In the genomic region with DNA sequence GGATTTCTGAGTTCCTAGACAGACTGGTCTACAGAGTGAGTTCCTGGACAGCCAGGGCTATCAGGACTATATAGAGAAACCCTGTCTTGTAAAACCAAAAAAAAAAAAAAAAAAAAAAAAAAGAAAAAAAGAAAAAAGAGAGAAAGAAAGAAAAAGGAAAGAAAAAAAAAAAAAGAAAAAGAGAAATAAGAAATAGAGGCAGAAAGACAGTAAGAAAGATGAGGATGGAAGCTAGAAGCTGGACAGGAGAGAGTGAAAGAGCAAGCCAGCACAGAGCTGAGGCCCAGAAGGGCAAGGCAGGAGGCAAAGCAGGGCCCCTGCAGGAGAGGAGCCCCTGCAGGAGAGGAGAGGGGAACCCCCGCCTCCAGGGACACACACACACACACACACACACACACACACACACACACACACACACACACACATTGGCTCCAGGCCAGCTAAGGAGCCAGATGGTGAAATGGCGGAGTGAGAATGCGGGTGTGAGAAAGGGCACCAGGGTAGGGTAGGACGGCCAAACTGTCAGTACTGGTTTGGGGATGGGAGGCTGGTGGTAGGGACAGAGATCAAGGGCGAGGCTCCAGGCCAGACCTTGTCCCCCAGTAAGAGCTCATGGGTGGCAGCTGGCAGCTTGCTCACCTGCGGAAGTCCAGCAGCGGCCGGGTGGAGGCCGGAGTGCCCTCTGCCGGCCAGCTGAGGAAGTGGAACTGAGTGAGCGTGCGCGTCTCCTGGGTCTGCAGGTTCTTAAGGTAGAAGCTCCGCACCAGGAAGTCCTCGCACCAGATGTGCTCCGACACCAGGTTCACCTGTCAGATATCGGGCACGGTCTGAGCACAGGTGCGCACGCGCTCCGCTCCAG, we compare ENCODE assay signal across 8 mouse cellular contexts. TPM values are rescaled to one million over a fixed set of nuclear protein-coding genes. Genes with fewer than 3 reads are reported as not detected.
DNase-seq lines count a peak whose midpoint lies in the region; ATAC-seq and TF ChIP-seq lines count a peak whose summit lies in the region.

No protein-coding gene starts in this region.

- TF ChIP-seq CTCF in left cerebral cortex, adult 2 months (IDR thresholded peaks at IDR 0.05), result peak; percentile 89

- intact Hi-C loops in left cerebral cortex, adult 2 months (cut with DNase I), result loop anchor here (5.0 kb wide), 2 partner anchors 34 to 69 kb away; a partner anchor contains a TSS

- under 1% methylated on average over 21 of the region's 22 CpGs for WGBS in neural tube, embryonic 14.5 days

- no peaks in the 10 kb centered on the region; the same call in 1 of the 2 replicates for H3K4me1 ChIP-seq in neural tube, embryonic 14.5 days (ENCODE audit: control insufficient read depth, insufficient read depth, low read length)

- no peak overlapping the region for H3K4me3 ChIP-seq in left cerebral cortex, adult 2 months
- 0 out of 2 replicates have a peak overlapping the region, but pooled peaks have one; percentile 9 for H3K4me3 ChIP-seq in neural tube, embryonic 14.5 days (ENCODE audit: low read depth, low read length)

- peak; percentile 43 for ATAC-seq in neural tube, embryonic 14.5 days (ENCODE audit: low read depth)

- DNase-seq in left cerebral cortex, adult 2 months (ENCODE audit: extremely low spot score in 1 of 2, low spot score in 2 of 2), result peak; percentile 76
- DNase-seq in left cerebral cortex, adult 8-10 months (ENCODE audit: low spot score in 2 of 2), result no peak
- peak; percentile 74 for DNase-seq in embryo, embryonic 10.5 days (ENCODE audit: low spot score)
- peak; percentile 83 to 85 for DNase-seq in heart, adult 18-20 months
- peak; percentile 91 for DNase-seq in kidney, adult 11 months
- DNase-seq in lung, adult 18-20 months, result peak; percentile 88 to 91
- peak; percentile 83 for DNase-seq in testis, postnatal 10 days (ENCODE audit: low spot score)

- H3K27ac ChIP-seq in left cerebral cortex, adult 2 months, result peak overlapping the region; percentile 61
- no peak overlapping the region for H3K27ac ChIP-seq in neural tube, embryonic 14.5 days (ENCODE audit: low read depth, low read length)

- H3K9me3 ChIP-seq in neural tube, embryonic 14.5 days (ENCODE audit: control insufficient read depth, low read length), result no peaks in the 10 kb centered on the region

- H3K4me2 ChIP-seq in neural tube, embryonic 14.5 days (ENCODE audit: low read depth, low read length), result peak overlapping the region; percentile 46

- H3K36me3 ChIP-seq in neural tube, embryonic 14.5 days (ENCODE audit: control insufficient read depth, insufficient read depth, low read length), result no peaks in the 10 kb centered on the region

- no peaks in the 10 kb centered on the region for H3K27me3 ChIP-seq in neural tube, embryonic 14.5 days (ENCODE audit: control insufficient read depth, insufficient read depth, low read length)

- no peak overlapping the region for H3K9ac ChIP-seq in neural tube, embryonic 14.5 days (replicated peaks; ENCODE audit: low read depth, low read length)

RNA-seq across cellular contexts. Expression of a gene that starts 13.0 kb away (rescaled TPM):
- total RNA-seq in left cerebral cortex, adult 2 months (2021), result 100 to 1,000 TPM; 507 to 550 TPM
- 100 to 1,000 TPM; 411 to 436 (median 423) TPM for total RNA-seq in left cerebral cortex, adult 8-10 months (2022)
- 1 to 10 TPM; 1.2 to 2.0 TPM for total RNA-seq in heart, adult 18-20 months (2021)
- 25.4 and 27.4 TPM in 2 replicates for polyA plus RNA-seq in neural tube, embryonic 14.5 days (2014; fragmentation: Nextera tagmentation; extraction: Ambion mirVana)

RNA-seq across cellular contexts. Expression of a gene that starts 15.1 kb away (rescaled TPM):
- total RNA-seq in left cerebral cortex, adult 2 months (2021), result 100 to 1,000 TPM in 1 of 2 experiments, 10 to 100 TPM in 1; 93.6 to 102 TPM
- total RNA-seq in left cerebral cortex, adult 8-10 months (2022), result 100 to 1,000 TPM in 3 of 4 experiments, 10 to 100 TPM in 1; 98.9 to 111 (median 108) TPM
- total RNA-seq in heart, adult 18-20 months (2021), result 100 to 1,000 TPM; 123 to 127 TPM
- polyA plus RNA-seq in neural tube, embryonic 14.5 days (2014; fragmentation: Nextera tagmentation; extraction: Ambion mirVana), result 35.9 and 36.9 TPM in 2 replicates

RNA-seq across cellular contexts. Expression of a gene that starts 19.4 kb away (rescaled TPM):
- total RNA-seq in left cerebral cortex, adult 2 months (2021), result not detected
- total RNA-seq in left cerebral cortex, adult 8-10 months (2022), result not detected
- not detected for total RNA-seq in heart, adult 18-20 months (2021)
- not detected in 2 replicates for polyA plus RNA-seq in neural tube, embryonic 14.5 days (2014; fragmentation: Nextera tagmentation; extraction: Ambion mirVana)

RNA-seq across cellular contexts. Expression of a gene that starts 26.9 kb away (rescaled TPM):
- 100 to 1,000 TPM; 144 to 184 TPM for total RNA-seq in left cerebral cortex, adult 2 months (2021)
- total RNA-seq in left cerebral cortex, adult 8-10 months (2022), result 100 to 1,000 TPM; 166 to 203 (median 173) TPM
- not detected for total RNA-seq in heart, adult 18-20 months (2021)
- 193 and 254 TPM in 2 replicates for polyA plus RNA-seq in neural tube, embryonic 14.5 days (2014; fragmentation: Nextera tagmentation; extraction: Ambion mirVana)

RNA-seq across cellular contexts. Expression of a gene that starts 31.7 kb away (rescaled TPM):
- total RNA-seq in left cerebral cortex, adult 2 months (2021), result 100 to 1,000 TPM; 594 to 616 TPM
- total RNA-seq in left cerebral cortex, adult 8-10 months (2022), result 100 to 1,000 TPM; 598 to 614 (median 602) TPM
- total RNA-seq in heart, adult 18-20 months (2021), result 1,000 to 10,000 TPM in 1 of 2 experiments, 100 to 1,000 TPM in 1; 973 to 1,125 TPM
- 13.9 and 20.6 TPM in 2 replicates for polyA plus RNA-seq in neural tube, embryonic 14.5 days (2014; fragmentation: Nextera tagmentation; extraction: Ambion mirVana)

Comparison
In these comparisons a context has a peak if more than half of its experiments do, and no peak if none do; other contexts are left out.
1. DNase-seq: peak in left cerebral cortex, adult 2 months (2 of 2), embryo, embryonic 10.5 days (single experiment), heart, adult 18-20 months (2 of 2), kidney, adult 11 months (single experiment), lung, adult 18-20 months (2 of 2) and testis, postnatal 10 days (single experiment); none in left cerebral cortex, adult 8-10 months (0 of 2).
2. RNA of a gene that starts 13.0 kb away (total RNA-seq): 507 to 550 TPM in left cerebral cortex, adult 2 months and 411 to 436 TPM in left cerebral cortex, adult 8-10 months; 1.2 to 2.0 TPM in heart, adult 18-20 months; every median in the first group is over 100 times any median in the second.